Mouse (Mus musculus) heart, postnatal 0 days (tissue): ENCODE measurements around the gene Olfr12.

Experiments
- CTCF ChIP-seq: IDR thresholded peaks from 2 replicates; pipeline ENCODE4 v1.5.1; 2016; ENCODE audit warnings: antibody characterized with exemption, control low read depth, low read depth
- EP300 ChIP-seq: IDR thresholded peaks from 2 replicates; pipeline ENCODE4 v1.6.1; 2016; ENCODE audit warnings: antibody characterized with exemption, low read depth

DNA sequence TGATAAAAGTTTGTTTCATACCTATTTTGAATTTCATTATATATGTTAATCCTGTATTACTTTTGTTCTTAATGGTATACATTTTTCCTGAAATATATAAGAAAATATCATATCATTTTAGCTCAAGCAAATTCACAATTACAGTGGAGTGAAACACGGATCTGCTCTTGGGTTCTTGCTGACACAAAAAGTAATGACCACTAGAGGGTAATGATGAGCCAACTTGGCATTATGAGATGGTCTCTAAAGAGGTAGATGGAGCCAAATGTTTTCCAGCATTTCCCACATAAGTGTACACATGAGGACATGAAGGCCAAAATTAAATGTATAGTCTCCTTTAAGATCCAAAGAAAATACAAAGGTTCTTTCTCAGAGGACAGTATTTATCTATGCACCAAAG lies 3.1 kb upstream of the Olfr12 start:
- TF ChIP-seq CTCF (peak; percentile 57), EP300 (no peak)
